Mouse (Mus musculus): ENCODE measurements at regions not wholly inside any gene's neighbourhood (a gene's known extent, or its start where the extent isn't known, plus 50 kb on each side); places are given as distances from the start of the nearest gene placed in this dataset.
A peak's percentile ranks its signal among the peaks of the same experiment; 100 is the strongest.
"Not testable (repeated sequence)": the region's sequence is repeated elsewhere in the genome, so short reads cannot be mapped to it uniquely, and the experiment has no call there.

GRCm38 (mm10) chr6:70160442-70160841, 631.6 kb downstream of the Rpia start:
- H3K9ac ChIP-seq (ENCODE audit: low read length): no peak overlapping the region
- no peaks in the 10 kb centered on the region for H3K36me3 ChIP-seq (ENCODE audit: control insufficient read depth, insufficient read depth, low read length)
- ATAC-seq: no peak
- H3K4me1 ChIP-seq (ENCODE audit: control insufficient read depth, insufficient read depth, low read length): no peaks in the 10 kb centered on the region
- H3K4me3 ChIP-seq (ENCODE audit: low read depth, low read length): no peak overlapping the region
- no peak for DNase-seq (ENCODE audit: low spot score)
- no peak overlapping the region for H3K27ac ChIP-seq (ENCODE audit: low read depth, low read length)
- H3K9me3 ChIP-seq (replicated peaks; ENCODE audit: control insufficient read depth, low read length): no peaks in the 10 kb centered on the region
- no peak overlapping the region for H3K4me2 ChIP-seq (ENCODE audit: low read length)
- no peaks in the 10 kb centered on the region for H3K27me3 ChIP-seq (replicated peaks; ENCODE audit: control insufficient read depth, insufficient read depth, low read length)

GRCm38 (mm10) chr6:70155771-70156170, 636.3 kb downstream of the Rpia start:
- H3K27me3 ChIP-seq (replicated peaks; ENCODE audit: control insufficient read depth, insufficient read depth, low read length); H3K9ac ChIP-seq (ENCODE audit: low read length); H3K4me3 ChIP-seq (ENCODE audit: low read depth, low read length); H3K9me3 ChIP-seq (replicated peaks; ENCODE audit: control insufficient read depth, low read length); H3K27ac ChIP-seq (ENCODE audit: low read depth, low read length); H3K36me3 ChIP-seq (ENCODE audit: control insufficient read depth, insufficient read depth, low read length); DNase-seq (ENCODE audit: low spot score); H3K4me1 ChIP-seq (ENCODE audit: control insufficient read depth, insufficient read depth, low read length); H3K4me2 ChIP-seq (ENCODE audit: low read length); ATAC-seq: not testable (repeated sequence)

GRCm38 (mm10) chr6:70151098-70151838, 640.8 kb downstream of the Rpia start:
- not testable (repeated sequence) for H3K9me3 ChIP-seq (replicated peaks; ENCODE audit: control insufficient read depth, low read length)

GRCm38 (mm10) chr6:70146986-70147385, 645.0 kb downstream of the Rpia start:
- Histone ChIP-seq H3K4me1 (ENCODE audit: control insufficient read depth, insufficient read depth, low read length) (no peaks in the 10 kb centered on the region), H3K27me3 (replicated peaks; ENCODE audit: control insufficient read depth, insufficient read depth, low read length) (no peaks in the 10 kb centered on the region), H3K4me2 (ENCODE audit: low read length) (no peak overlapping the region), H3K36me3 (ENCODE audit: control insufficient read depth, insufficient read depth, low read length) (no peaks in the 10 kb centered on the region), H3K9ac (ENCODE audit: low read length) (no peak overlapping the region), H3K4me3 (ENCODE audit: low read depth, low read length) (no peak overlapping the region), H3K9me3 (replicated peaks; ENCODE audit: control insufficient read depth, low read length) (no peaks in the 10 kb centered on the region), H3K27ac (ENCODE audit: low read depth, low read length) (no peak overlapping the region)
- no peak for ATAC-seq
- DNase-seq (ENCODE audit: low spot score): peak; percentile 3

More at GRCm38 (mm10) chr6:70151098-70151838, 640.8 kb downstream of the Rpia start:
- 82% methylated on average over 2 of the region's 2 CpGs for WGBS
- not testable (repeated sequence) for DNase-seq (ENCODE audit: low spot score); H3K4me1 ChIP-seq (ENCODE audit: control insufficient read depth, insufficient read depth, low read length); H3K9ac ChIP-seq (ENCODE audit: low read length); H3K4me3 ChIP-seq (ENCODE audit: low read depth, low read length); H3K27ac ChIP-seq (ENCODE audit: low read depth, low read length); H3K27me3 ChIP-seq (replicated peaks; ENCODE audit: control insufficient read depth, insufficient read depth, low read length); H3K36me3 ChIP-seq (ENCODE audit: control insufficient read depth, insufficient read depth, low read length); H3K4me2 ChIP-seq (ENCODE audit: low read length); ATAC-seq

- H3K4me1 ChIP-seq (ENCODE audit: control insufficient read depth, insufficient read depth, low read length); H3K9me3 ChIP-seq (replicated peaks; ENCODE audit: control insufficient read depth, low read length); H3K36me3 ChIP-seq (ENCODE audit: control insufficient read depth, insufficient read depth, low read length); H3K27me3 ChIP-seq (replicated peaks; ENCODE audit: control insufficient read depth, insufficient read depth, low read length); H3K4me2 ChIP-seq (ENCODE audit: low read length); H3K27ac ChIP-seq (ENCODE audit: low read depth, low read length); H3K4me3 ChIP-seq (ENCODE audit: low read depth, low read length); H3K9ac ChIP-seq (ENCODE audit: low read length); ATAC-seq; DNase-seq (ENCODE audit: low spot score): not testable (repeated sequence)
- 84% methylated on average over 4 of the region's 4 CpGs for WGBS
These were observed 648.7 kb downstream of the Rpia start for GRCm38 (mm10) chr6:70143341-70143740.

GRCm38 (mm10) chr6:70116811-70117210, 675.2 kb downstream of the Rpia start:
- H3K27me3 ChIP-seq (replicated peaks; ENCODE audit: control insufficient read depth, insufficient read depth, low read length): no peaks in the 10 kb centered on the region

GRCm38 (mm10) chr6:70111892-70112291, 680.1 kb downstream of the Rpia start:
- Histone ChIP-seq H3K36me3 (ENCODE audit: control insufficient read depth, insufficient read depth, low read length) (no peaks in the 10 kb centered on the region), H3K4me1 (ENCODE audit: control insufficient read depth, insufficient read depth, low read length) (no peaks in the 10 kb centered on the region), H3K9me3 (replicated peaks; ENCODE audit: control insufficient read depth, low read length) (no peaks in the 10 kb centered on the region), H3K9ac (ENCODE audit: low read length) (no peak overlapping the region), H3K27ac (ENCODE audit: low read depth, low read length) (no peak overlapping the region), H3K4me3 (ENCODE audit: low read depth, low read length) (no peak overlapping the region), H3K4me2 (ENCODE audit: low read length) (no peak overlapping the region), H3K27me3 (replicated peaks; ENCODE audit: control insufficient read depth, insufficient read depth, low read length) (no peaks in the 10 kb centered on the region)
- DNase-seq (ENCODE audit: low spot score) (no peak), ATAC-seq (no peak)

More at GRCm38 (mm10) chr6:70116811-70117210, 675.2 kb downstream of the Rpia start:
- no peak overlapping the region for H3K27ac ChIP-seq (ENCODE audit: low read depth, low read length)
- ATAC-seq: no peak
- WGBS: 100% methylated on average over 1 of the region's 1 CpGs
- no peak overlapping the region for H3K4me3 ChIP-seq (ENCODE audit: low read depth, low read length)
- H3K9me3 ChIP-seq (replicated peaks; ENCODE audit: control insufficient read depth, low read length): no peaks in the 10 kb centered on the region
- no peak overlapping the region for H3K9ac ChIP-seq (ENCODE audit: low read length)
- H3K4me2 ChIP-seq (ENCODE audit: low read length): no peak overlapping the region
- H3K36me3 ChIP-seq (ENCODE audit: control insufficient read depth, insufficient read depth, low read length): no peaks in the 10 kb centered on the region
- no peaks in the 10 kb centered on the region for H3K4me1 ChIP-seq (ENCODE audit: control insufficient read depth, insufficient read depth, low read length)
- DNase-seq (ENCODE audit: low spot score): no peak

GRCm38 (mm10) chr6:70109412-70109811, 682.6 kb downstream of the Rpia start:
- not testable (repeated sequence) for H3K9me3 ChIP-seq (replicated peaks; ENCODE audit: control insufficient read depth, low read length); H3K27ac ChIP-seq (ENCODE audit: low read depth, low read length); H3K4me2 ChIP-seq (ENCODE audit: low read length); H3K4me3 ChIP-seq (ENCODE audit: low read depth, low read length); H3K4me1 ChIP-seq (ENCODE audit: control insufficient read depth, insufficient read depth, low read length); ATAC-seq; DNase-seq (ENCODE audit: low spot score); H3K27me3 ChIP-seq (replicated peaks; ENCODE audit: control insufficient read depth, insufficient read depth, low read length); H3K36me3 ChIP-seq (ENCODE audit: control insufficient read depth, insufficient read depth, low read length); H3K9ac ChIP-seq (ENCODE audit: low read length)

GRCm38 (mm10) chr6:70103781-70104180, 688.3 kb downstream of the Rpia start:
- DNase-seq (ENCODE audit: low spot score): no peak
- no peaks in the 10 kb centered on the region for H3K9me3 ChIP-seq (replicated peaks; ENCODE audit: control insufficient read depth, low read length)
- no peaks in the 10 kb centered on the region for H3K27me3 ChIP-seq (replicated peaks; ENCODE audit: control insufficient read depth, insufficient read depth, low read length)
- ATAC-seq: no peak
- H3K4me2 ChIP-seq (ENCODE audit: low read length): no peak overlapping the region
- WGBS: 30% methylated on average over 4 of the region's 4 CpGs
- H3K4me3 ChIP-seq (ENCODE audit: low read depth, low read length): no peak overlapping the region
- H3K9ac ChIP-seq (ENCODE audit: low read length): no peak overlapping the region
- no peak overlapping the region for H3K27ac ChIP-seq (ENCODE audit: low read depth, low read length)
- no peaks in the 10 kb centered on the region for H3K4me1 ChIP-seq (ENCODE audit: control insufficient read depth, insufficient read depth, low read length)
- H3K36me3 ChIP-seq (ENCODE audit: control insufficient read depth, insufficient read depth, low read length): no peaks in the 10 kb centered on the region

Measured in forebrain, embryonic 14.5 days (tissue).